Mouse (Mus musculus) megakaryocyte, embryonic 14.5 days (primary cell): ENCODE data around the gene Hoxb6.

Experiments used
- FLI1 ChIP-seq: IDR thresholded peaks from 2 replicates; pipeline ENCODE4 v1.6.1; 2012; ENCODE audit warnings: low read length, inconsistent platforms, mixed read lengths
- GATA1 ChIP-seq: IDR thresholded peaks from 3 replicates; pipeline ENCODE4 v1.6.1; 2012; ENCODE audit warnings: mixed read lengths, low read length, inconsistent platforms, borderline replicate concordance

- TF ChIP-seq GATA1: no peak
- TF ChIP-seq FLI1: no peak
Measured at GRCm38 (mm10) chr11:96287411-96287810, 4.9 kb upstream of the Hoxb6 start.
